Mouse (Mus musculus): ENCODE data around the gene Nnmt. TPM values are rescaled to one million over a fixed set of nuclear protein-coding genes. Genes with fewer than 3 reads are reported as not detected.

Gene Nnmt
- polyA plus RNA-seq, 2 experiments, result 2.9 to 13.4 TPM

GRCm38 (mm10) chr9:48604226-48604625, 727 bp downstream of the Nnmt start:
- ATAC-seq (ENCODE audit: low FRiP score, low read depth), result no peak
- Histone ChIP-seq H3K9me3 (ENCODE audit: control insufficient read depth, low read length) (no peaks in the 10 kb centered on the region), H3K4me3 (replicated peaks; ENCODE audit: low read length) (no peak overlapping the region), H3K9ac (ENCODE audit: low read depth, low read length, severe bottlenecking) (no peak overlapping the region), H3K4me2 (replicated peaks; ENCODE audit: low read depth, low read length, severe bottlenecking) (no peak overlapping the region), H3K27ac (replicated peaks; ENCODE audit: low read depth, low read length) (no peak overlapping the region), H3K4me1 (ENCODE audit: control insufficient read depth, insufficient read depth, low read length) (no peaks in the 10 kb centered on the region), H3K36me3 (ENCODE audit: control insufficient read depth, insufficient read depth, low read length) (no peaks in the 10 kb centered on the region), H3K27me3 (ENCODE audit: control insufficient read depth, insufficient read depth, low read length) (no peaks in the 10 kb centered on the region)
- 65% methylated on average over 1 of the region's 1 CpGs for WGBS
- no peak for DNase-seq (ENCODE audit: low spot score)
- no peak for TF ChIP-seq POLR2A (IDR thresholded peaks at IDR 0.05; ENCODE audit: borderline replicate concordance, extremely low read depth, insufficient read depth, insufficient read length)

GRCm38 (mm10) chr9:48600881-48601280, 4.1 kb downstream of the Nnmt start:
- WGBS, result 77% methylated on average over 9 of the region's 9 CpGs
- H3K4me2 ChIP-seq (replicated peaks; ENCODE audit: low read depth, low read length, severe bottlenecking), result no peak overlapping the region
- DNase-seq (ENCODE audit: low spot score) (no peak), ATAC-seq (ENCODE audit: low FRiP score, low read depth) (no peak)
- no peaks in the 10 kb centered on the region for H3K36me3 ChIP-seq (ENCODE audit: control insufficient read depth, insufficient read depth, low read length)
- TF ChIP-seq POLR2A (IDR thresholded peaks at IDR 0.05; ENCODE audit: borderline replicate concordance, extremely low read depth, insufficient read depth, insufficient read length), result no peak
- no peak overlapping the region for H3K9ac ChIP-seq (ENCODE audit: low read depth, low read length, severe bottlenecking)
- H3K4me3 ChIP-seq (replicated peaks; ENCODE audit: low read length), result no peak overlapping the region
- H3K27me3 ChIP-seq (ENCODE audit: control insufficient read depth, insufficient read depth, low read length), result no peaks in the 10 kb centered on the region
- H3K9me3 ChIP-seq (ENCODE audit: control insufficient read depth, low read length), result no peaks in the 10 kb centered on the region
- no peak overlapping the region for H3K27ac ChIP-seq (replicated peaks; ENCODE audit: low read depth, low read length)
- H3K4me1 ChIP-seq (ENCODE audit: control insufficient read depth, insufficient read depth, low read length), result no peaks in the 10 kb centered on the region

- 52% methylated on average over 2 of the region's 2 CpGs for WGBS
- no peak for TF ChIP-seq POLR2A (IDR thresholded peaks at IDR 0.05; ENCODE audit: borderline replicate concordance, extremely low read depth, insufficient read depth, insufficient read length)
- H3K36me3 ChIP-seq (ENCODE audit: control insufficient read depth, insufficient read depth, low read length), result no peaks in the 10 kb centered on the region
- no peak overlapping the region for H3K27ac ChIP-seq (replicated peaks; ENCODE audit: low read depth, low read length)
- H3K4me1 ChIP-seq (ENCODE audit: control insufficient read depth, insufficient read depth, low read length), result no peaks in the 10 kb centered on the region
- ATAC-seq (ENCODE audit: low FRiP score, low read depth) (no peak), DNase-seq (ENCODE audit: low spot score) (peak; percentile 53)
- no peaks in the 10 kb centered on the region for H3K27me3 ChIP-seq (ENCODE audit: control insufficient read depth, insufficient read depth, low read length)
- H3K9ac ChIP-seq (ENCODE audit: low read depth, low read length, severe bottlenecking), result no peak overlapping the region
- no peaks in the 10 kb centered on the region for H3K9me3 ChIP-seq (ENCODE audit: control insufficient read depth, low read length)
- H3K4me2 ChIP-seq (replicated peaks; ENCODE audit: low read depth, low read length, severe bottlenecking), result no peak overlapping the region
- H3K4me3 ChIP-seq (replicated peaks; ENCODE audit: low read length), result no peak overlapping the region
Measured at GRCm38 (mm10) chr9:48600066-48600465, 4.9 kb downstream of the Nnmt start.

GRCm38 (mm10) chr9:48597494-48597893, 7.5 kb downstream of the Nnmt start:
- no peaks in the 10 kb centered on the region for H3K4me1 ChIP-seq (ENCODE audit: control insufficient read depth, insufficient read depth, low read length)
- H3K27me3 ChIP-seq (ENCODE audit: control insufficient read depth, insufficient read depth, low read length), result no peaks in the 10 kb centered on the region
- 68% methylated on average over 5 of the region's 5 CpGs for WGBS
- DNase-seq (ENCODE audit: low spot score), result no peak
- H3K9ac ChIP-seq (ENCODE audit: low read depth, low read length, severe bottlenecking), result no peak overlapping the region
- no peak for ATAC-seq (ENCODE audit: low FRiP score, low read depth)
- no peak overlapping the region for H3K4me2 ChIP-seq (replicated peaks; ENCODE audit: low read depth, low read length, severe bottlenecking)
- no peak for TF ChIP-seq POLR2A (IDR thresholded peaks at IDR 0.05; ENCODE audit: borderline replicate concordance, extremely low read depth, insufficient read depth, insufficient read length)
- H3K9me3 ChIP-seq (ENCODE audit: control insufficient read depth, low read length), result no peaks in the 10 kb centered on the region
- no peaks in the 10 kb centered on the region for H3K36me3 ChIP-seq (ENCODE audit: control insufficient read depth, insufficient read depth, low read length)
- H3K27ac ChIP-seq (replicated peaks; ENCODE audit: low read depth, low read length), result no peak overlapping the region
- H3K4me3 ChIP-seq (replicated peaks; ENCODE audit: low read length), result no peak overlapping the region

GRCm38 (mm10) chr9:48596924-48597323, 8.0 kb downstream of the Nnmt start:
- H3K9ac ChIP-seq (ENCODE audit: low read depth, low read length, severe bottlenecking), result no peak overlapping the region
- ATAC-seq (ENCODE audit: low FRiP score, low read depth) (no peak), DNase-seq (ENCODE audit: low spot score) (no peak)
- H3K36me3 ChIP-seq (ENCODE audit: control insufficient read depth, insufficient read depth, low read length), result no peaks in the 10 kb centered on the region
- no peak for TF ChIP-seq POLR2A (IDR thresholded peaks at IDR 0.05; ENCODE audit: borderline replicate concordance, extremely low read depth, insufficient read depth, insufficient read length)
- 50% methylated on average over 11 of the region's 11 CpGs for WGBS
- no peak overlapping the region for H3K4me3 ChIP-seq (replicated peaks; ENCODE audit: low read length)
- H3K27me3 ChIP-seq (ENCODE audit: control insufficient read depth, insufficient read depth, low read length), result no peaks in the 10 kb centered on the region
- no peak overlapping the region for H3K4me2 ChIP-seq (replicated peaks; ENCODE audit: low read depth, low read length, severe bottlenecking)
- H3K27ac ChIP-seq (replicated peaks; ENCODE audit: low read depth, low read length), result no peak overlapping the region
- H3K9me3 ChIP-seq (ENCODE audit: control insufficient read depth, low read length), result no peaks in the 10 kb centered on the region
- H3K4me1 ChIP-seq (ENCODE audit: control insufficient read depth, insufficient read depth, low read length), result no peaks in the 10 kb centered on the region

- ATAC-seq (ENCODE audit: low FRiP score, low read depth) (no peak), DNase-seq (ENCODE audit: low spot score) (no peak)
- no peak overlapping the region for H3K9ac ChIP-seq (ENCODE audit: low read depth, low read length, severe bottlenecking)
- H3K27me3 ChIP-seq (ENCODE audit: control insufficient read depth, insufficient read depth, low read length), result no peaks in the 10 kb centered on the region
- WGBS, result 67% methylated on average over 8 of the region's 8 CpGs
- no peak overlapping the region for H3K27ac ChIP-seq (replicated peaks; ENCODE audit: low read depth, low read length)
- H3K9me3 ChIP-seq (ENCODE audit: control insufficient read depth, low read length), result no peaks in the 10 kb centered on the region
- H3K4me2 ChIP-seq (replicated peaks; ENCODE audit: low read depth, low read length, severe bottlenecking), result no peak overlapping the region
- H3K36me3 ChIP-seq (ENCODE audit: control insufficient read depth, insufficient read depth, low read length), result no peaks in the 10 kb centered on the region
- H3K4me3 ChIP-seq (replicated peaks; ENCODE audit: low read length), result no peak overlapping the region
- no peak for TF ChIP-seq POLR2A (IDR thresholded peaks at IDR 0.05; ENCODE audit: borderline replicate concordance, extremely low read depth, insufficient read depth, insufficient read length)
- no peaks in the 10 kb centered on the region for H3K4me1 ChIP-seq (ENCODE audit: control insufficient read depth, insufficient read depth, low read length)
Measured at GRCm38 (mm10) chr9:48593915-48594314, 11.0 kb downstream of the Nnmt start.
